8 mouse cellular contexts compared by ENCODE assay signal in the genomic region with DNA sequence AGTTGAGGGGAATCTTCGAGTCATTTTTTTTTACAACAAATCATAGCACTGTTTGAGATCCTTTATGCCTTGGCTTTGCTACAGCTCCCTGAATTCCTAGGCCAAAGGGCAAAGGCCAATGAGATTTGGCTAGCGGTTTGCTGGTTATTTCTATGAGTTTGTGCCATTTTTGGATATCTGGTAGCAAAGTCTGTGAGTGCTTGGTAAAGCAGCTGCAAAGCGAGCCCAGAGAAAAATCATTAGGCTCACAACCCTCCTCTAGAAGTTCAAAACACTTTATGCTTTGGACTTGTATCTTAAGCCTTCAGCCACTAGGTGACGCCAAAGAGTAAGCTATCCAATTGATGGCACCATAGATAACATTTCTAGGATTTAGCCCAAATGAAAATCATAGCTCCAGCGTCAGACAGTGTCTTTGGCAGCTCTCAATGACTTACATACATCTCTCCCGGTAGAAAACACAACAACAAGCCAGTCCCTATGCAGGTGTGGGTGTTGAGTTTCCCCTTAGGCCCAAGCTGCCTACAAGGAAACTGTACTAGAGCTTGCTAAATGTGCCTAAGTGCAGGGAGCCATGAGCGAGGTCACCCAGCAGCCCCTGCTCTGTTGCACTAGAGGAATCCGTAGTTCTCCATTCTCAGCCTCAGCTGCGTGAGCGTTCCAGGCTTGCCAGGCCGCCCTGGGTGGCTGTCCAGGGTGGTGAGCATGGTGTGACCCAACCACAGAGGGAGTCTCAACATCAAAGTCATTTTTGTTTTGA.
DNase-seq lines count a peak whose midpoint lies in the region; ATAC-seq and TF ChIP-seq lines count a peak whose summit lies in the region.

No protein-coding gene starts in this region.

- no peaks in the 10 kb centered on the region for H3K9me3 ChIP-seq in forebrain, postnatal 0 days (ENCODE audit: low read length)
- H3K9me3 ChIP-seq in midbrain, embryonic 15.5 days = no peaks in the 10 kb centered on the region

- H3K36me3 ChIP-seq in forebrain, postnatal 0 days (ENCODE audit: insufficient read depth) = no peaks in the 10 kb centered on the region
- H3K36me3 ChIP-seq in midbrain, embryonic 15.5 days (replicated peaks) = no peaks in the 10 kb centered on the region

- H3K27me3 ChIP-seq in forebrain, postnatal 0 days (ENCODE audit: insufficient read depth, low read length) = no peaks in the 10 kb centered on the region
- H3K27me3 ChIP-seq in midbrain, embryonic 15.5 days (replicated peaks) = no peaks in the 10 kb centered on the region

- no peak overlapping the region for H3K9ac ChIP-seq in forebrain, postnatal 0 days
- no peak overlapping the region for H3K9ac ChIP-seq in midbrain, embryonic 15.5 days

- peak; percentile 76 for ATAC-seq in forebrain, postnatal 0 days
- peak; percentile 62 for ATAC-seq in midbrain, embryonic 15.5 days (replicated peaks)
- ATAC-seq in inflammation-experienced regulatory T-cells, adult 6 months = no peak

- H3K4me2 ChIP-seq in forebrain, postnatal 0 days (ENCODE audit: low read depth) = no peak overlapping the region
- H3K4me2 ChIP-seq in midbrain, embryonic 15.5 days = no peak overlapping the region

- DNase-seq in adrenal gland, adult (ENCODE audit: inconsistent age in 2 of 2, low spot score in 1 of 2) = peak; percentile 15 to 79
- DNase-seq in adrenal gland, adult 8-10 months = no peak
- DNase-seq in 416B (ENCODE audit: low read depth) = peak; percentile 58
- peak; percentile 67 for DNase-seq in cerebellum, adult 11 months
- peak; percentile 91 for DNase-seq in forebrain, postnatal 0 days
- peak; percentile 68 for DNase-seq in layer of hippocampus, adult 9-10 months (ENCODE audit: low spot score)

- 32% methylated on average over 11 of the region's 11 CpGs for WGBS in forebrain, postnatal 0 days
- WGBS in midbrain, embryonic 15.5 days = 39% methylated on average over 11 of the region's 11 CpGs

- peak; percentile 97 for TF ChIP-seq CTCF in forebrain, postnatal 0 days (IDR thresholded peaks at IDR 0.05; ENCODE audit: low read depth)

- H3K4me1 ChIP-seq in forebrain, postnatal 0 days (ENCODE audit: insufficient read depth) = no peaks in the 10 kb centered on the region
- H3K4me1 ChIP-seq in midbrain, embryonic 15.5 days = no peaks in the 10 kb centered on the region

- H3K4me3 ChIP-seq in forebrain, postnatal 0 days (ENCODE audit: low read depth, low read length) = no peak overlapping the region
- H3K4me3 ChIP-seq in midbrain, embryonic 15.5 days = no peak overlapping the region

- no peak overlapping the region for H3K27ac ChIP-seq in forebrain, postnatal 0 days (ENCODE audit: low read depth, low read length)
- H3K27ac ChIP-seq in midbrain, embryonic 15.5 days = no peak overlapping the region
